Mouse (Mus musculus): ENCODE measurements around the gene Ppp1r12b.

DNA sequence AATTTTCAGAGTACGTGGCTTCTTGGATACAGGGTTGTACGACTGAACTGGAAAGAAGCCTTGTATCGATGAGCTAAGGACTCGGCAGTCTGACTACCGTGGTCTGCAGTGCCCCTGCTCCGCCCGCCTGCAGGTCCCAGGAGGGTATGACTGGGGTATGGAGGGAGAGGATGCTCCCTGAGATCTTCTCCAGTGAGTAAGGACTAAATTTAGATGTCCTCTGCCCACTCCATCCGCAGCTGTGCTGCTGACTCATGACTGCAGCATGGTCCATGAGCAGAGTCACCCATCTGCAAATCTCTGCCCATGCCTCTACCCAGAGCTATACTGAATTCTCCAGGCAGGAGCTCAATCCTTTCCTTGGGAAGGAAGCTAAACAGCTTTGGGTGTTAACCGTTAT is 46.3 kb downstream of the Ppp1r12b start:
- TF ChIP-seq CTCF (IDR thresholded peaks at IDR 0.05; ENCODE audit: extremely low read depth, insufficient read depth, insufficient read length, insufficient replicate concordance) (no peak), POLR2A (IDR thresholded peaks at IDR 0.05; ENCODE audit: low read depth, low read length) (no peak)

Measured in spleen, adult 2 months (tissue).